Mouse (Mus musculus) small intestine, adult 2 months (tissue): ENCODE results near the gene Olfr304. TPM values are rescaled to one million over a fixed set of nuclear protein-coding genes. Genes with fewer than 3 reads are reported as not detected.
"Not testable (repeated sequence)": the region's sequence is repeated elsewhere in the genome, so short reads cannot be mapped to it uniquely, and the experiment has no call there.

Experiments
- H3K27ac ChIP-seq: fragments of 200-500 bp; 2 replicates; pipeline ENCODE4 v1.5.1; 2012; ENCODE audit warnings: low read depth, low read length, control low read depth, inconsistent platforms; ENCODE audit not compliant: insufficient read depth
- H3K27me3 ChIP-seq: fragments of 200-500 bp; 2 replicates; pipeline ENCODE4 v1.6.1; 2012; ENCODE audit warnings: mild to moderate bottlenecking, moderate library complexity, low read length, inconsistent platforms; ENCODE audit not compliant: control insufficient read depth, insufficient read depth
- H3K36me3 ChIP-seq: fragments of 200-500 bp; 2 replicates; pipeline ENCODE4 v1.6.1; 2012; ENCODE audit warnings: mild to moderate bottlenecking, low read length, control low read depth, inconsistent platforms; ENCODE audit not compliant: control insufficient read depth, insufficient read depth
- H3K4me1 ChIP-seq: fragments of 200-500 bp; 2 replicates; pipeline ENCODE4 v1.6.1; 2012; ENCODE audit warnings: low read length, inconsistent platforms, mixed read lengths; ENCODE audit not compliant: control insufficient read depth, insufficient read depth, insufficient read length
- H3K4me3 ChIP-seq: fragments of 200-500 bp; 2 replicates; pipeline ENCODE4 v1.5.1; 2012; ENCODE audit warnings: low read depth, mild to moderate bottlenecking, control low read depth, inconsistent platforms, low read length, moderate library complexity
- CTCF ChIP-seq: fragments of 200-500 bp; IDR thresholded peaks from 2 replicates; pipeline ENCODE4 v1.5.1; 2012; ENCODE audit warnings: low read depth, mild to moderate bottlenecking, control low read depth, inconsistent platforms, low read length, moderate library complexity, mixed read lengths; ENCODE audit not compliant: insufficient replicate concordance, insufficient read length; ENCODE audit errors: extremely low read depth
- POLR2A ChIP-seq: fragments of 200-500 bp; IDR thresholded peaks from 2 replicates; pipeline ENCODE4 v1.6.1; 2012; ENCODE audit warnings: low read depth, mild to moderate bottlenecking, control low read depth, inconsistent platforms, low read length, moderate library complexity
- WGBS: fragments of 180-500 bp; shearing (Covaris S2); methylation state at CpG from one replicate; pipeline ENCODE4 v1.1.7; 2018; 5-methylcytosine and 5-hydroxymethylcytosine counted together
- polyA plus RNA-seq: library from polyadenylated mRNA; depleted of rRNA; stranded (reverse); fragments of >200 nt; gene quantifications from 2 replicates; pipeline ENCODE4 v1.2.3, GENCODE M21; 2012; rRNA removed

Olfr304 gene
- not detected in 2 replicates for polyA plus RNA-seq

- no peaks in the 10 kb centered on the region for H3K27me3 ChIP-seq
- no peak for TF ChIP-seq POLR2A
- no peak for TF ChIP-seq CTCF
- no peaks in the 10 kb centered on the region for H3K36me3 ChIP-seq
- no peak within 1 kb of the TSS for H3K4me3 ChIP-seq
- no peaks in the 10 kb centered on the region for H3K4me1 ChIP-seq
- 44% methylated on average over 1 of the region's 1 CpGs for WGBS
- H3K27ac ChIP-seq = no peak within 1 kb of the TSS
Observed at GRCm38 (mm10) chr7:86386558-86386957, at the start of gene Olfr304. TSS of gene Olfr304 (minus strand) at chr7:86386658.

- Histone ChIP-seq H3K27ac (no peak within 1 kb of the TSS), H3K27me3 (no peaks in the 10 kb centered on the region), H3K4me3 (no peak within 1 kb of the TSS), H3K36me3 (no peaks in the 10 kb centered on the region), H3K4me1 (no peaks in the 10 kb centered on the region)
- TF ChIP-seq POLR2A = no peak
- TF ChIP-seq CTCF = no peak
- 79% methylated on average over 2 of the region's 2 CpGs for WGBS
Observed at GRCm38 (mm10) chr7:86403546-86403945, 17.1 kb upstream of the Olfr304 start, which contains the start of gene Olfr301. TSS of gene Olfr301 (plus strand) at chr7:86403846.

GRCm38 (mm10) chr7:86397689-86398088 is 11.2 kb upstream of the Olfr304 start, which contains the start of gene Olfr303:
TSS of gene Olfr303 (minus strand) at chr7:86397789.
- no peaks in the 10 kb centered on the region for H3K27me3 ChIP-seq
- H3K4me1 ChIP-seq = no peaks in the 10 kb centered on the region
- H3K27ac ChIP-seq = no peak within 1 kb of the TSS
- no peak within 1 kb of the TSS for H3K4me3 ChIP-seq
- H3K36me3 ChIP-seq = no peaks in the 10 kb centered on the region
- no peak for TF ChIP-seq CTCF

GRCm38 (mm10) chr7:86385769-86386168 is 689 bp downstream of the Olfr304 start:
- no peaks in the 10 kb centered on the region for H3K27me3 ChIP-seq
- H3K4me1 ChIP-seq = no peaks in the 10 kb centered on the region
- TF ChIP-seq POLR2A (no peak), CTCF (no peak)
- H3K4me3 ChIP-seq = no peak overlapping the region
- WGBS = 57% methylated on average over 3 of the region's 3 CpGs
- no peak overlapping the region for H3K27ac ChIP-seq
- H3K36me3 ChIP-seq = no peaks in the 10 kb centered on the region

- Histone ChIP-seq H3K4me1 (no peaks in the 10 kb centered on the region), H3K36me3 (no peaks in the 10 kb centered on the region), H3K27me3 (no peaks in the 10 kb centered on the region), H3K4me3 (no peak within 1 kb of the TSS), H3K27ac (no peak within 1 kb of the TSS)
- WGBS = 70% methylated on average over 1 of the region's 1 CpGs
- TF ChIP-seq CTCF = no peak
- TF ChIP-seq POLR2A = no peak
Observed at GRCm38 (mm10) chr7:86366828-86367227, 19.6 kb downstream of the Olfr304 start, which contains the start of gene Olfr305. TSS of gene Olfr305 (minus strand) at chr7:86366928.

GRCm38 (mm10) chr7:86346296-86346695 is 40.2 kb downstream of the Olfr304 start:
- not testable (repeated sequence) for H3K36me3 ChIP-seq, H3K27ac ChIP-seq, H3K4me3 ChIP-seq, H3K4me1 ChIP-seq, H3K27me3 ChIP-seq
- 90% methylated on average over 9 of the region's 9 CpGs for WGBS

- no peak overlapping the region for H3K4me3 ChIP-seq
- no peaks in the 10 kb centered on the region for H3K4me1 ChIP-seq
- no peaks in the 10 kb centered on the region for H3K27me3 ChIP-seq
- TF ChIP-seq POLR2A (no peak), CTCF (no peak)
- WGBS = 68% methylated on average over 3 of the region's 3 CpGs
- no peaks in the 10 kb centered on the region for H3K36me3 ChIP-seq
- no peak overlapping the region for H3K27ac ChIP-seq
Observed at GRCm38 (mm10) chr7:86344253-86344652, 42.2 kb downstream of the Olfr304 start.
